Mouse (Mus musculus): Measurements from ENCODE around the gene Igsf10.

Igsf10 gene

DNA sequence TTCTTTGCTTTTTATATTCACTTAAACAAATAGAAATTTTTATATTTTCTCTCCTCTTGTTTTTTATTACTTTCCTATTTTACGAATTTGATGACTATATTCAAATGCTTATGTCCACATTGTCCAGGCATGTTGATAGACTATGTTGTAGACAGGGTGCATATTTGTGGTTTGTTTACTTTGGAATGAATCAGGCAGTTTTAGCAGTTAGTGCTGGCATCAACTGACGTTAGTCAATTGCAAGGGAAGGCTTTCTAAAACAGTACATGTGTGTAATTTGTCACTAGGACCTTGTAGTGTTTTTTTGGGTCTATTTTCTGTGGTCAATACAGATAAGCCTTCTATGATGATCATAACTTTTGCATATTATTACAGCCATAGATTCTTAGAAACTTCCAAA lies 53.6 kb downstream of the Igsf10 start:
- no peak for DNase-seq

DNA sequence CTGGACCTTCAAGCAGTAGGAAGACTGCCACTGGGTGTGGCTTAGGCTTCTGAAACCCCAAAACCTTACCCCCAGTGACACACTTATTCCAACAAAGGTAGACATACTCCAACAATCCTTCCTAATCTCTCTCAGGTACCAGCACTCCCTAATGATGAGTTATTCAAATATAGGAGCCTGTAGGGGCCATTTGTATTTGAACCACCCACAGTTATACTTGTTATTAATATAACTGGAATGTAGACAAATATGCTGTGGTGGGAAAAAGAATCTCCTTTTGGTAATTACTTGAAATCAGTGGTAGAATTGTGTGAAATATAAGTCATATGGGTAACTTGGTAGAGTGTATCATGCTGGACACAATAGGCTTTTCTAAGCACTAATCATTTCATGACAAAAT lies 65.6 kb downstream of the Igsf10 start:
- DNase-seq = no peak

DNA sequence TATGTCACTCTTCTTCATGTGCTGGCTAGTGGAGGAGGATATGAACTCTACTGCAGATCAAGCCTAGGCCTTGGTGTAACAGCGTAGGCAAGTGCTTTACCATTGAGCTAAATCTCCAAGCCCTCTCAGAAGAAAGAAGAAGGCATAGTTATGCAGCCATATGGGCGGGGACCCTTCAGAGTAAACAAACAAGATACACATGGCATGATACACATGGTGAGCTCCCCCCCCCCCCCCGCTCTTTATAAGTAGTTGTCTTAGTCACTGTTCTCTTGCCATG lies 66.0 kb downstream of the Igsf10 start:
- no peak for DNase-seq

DNA sequence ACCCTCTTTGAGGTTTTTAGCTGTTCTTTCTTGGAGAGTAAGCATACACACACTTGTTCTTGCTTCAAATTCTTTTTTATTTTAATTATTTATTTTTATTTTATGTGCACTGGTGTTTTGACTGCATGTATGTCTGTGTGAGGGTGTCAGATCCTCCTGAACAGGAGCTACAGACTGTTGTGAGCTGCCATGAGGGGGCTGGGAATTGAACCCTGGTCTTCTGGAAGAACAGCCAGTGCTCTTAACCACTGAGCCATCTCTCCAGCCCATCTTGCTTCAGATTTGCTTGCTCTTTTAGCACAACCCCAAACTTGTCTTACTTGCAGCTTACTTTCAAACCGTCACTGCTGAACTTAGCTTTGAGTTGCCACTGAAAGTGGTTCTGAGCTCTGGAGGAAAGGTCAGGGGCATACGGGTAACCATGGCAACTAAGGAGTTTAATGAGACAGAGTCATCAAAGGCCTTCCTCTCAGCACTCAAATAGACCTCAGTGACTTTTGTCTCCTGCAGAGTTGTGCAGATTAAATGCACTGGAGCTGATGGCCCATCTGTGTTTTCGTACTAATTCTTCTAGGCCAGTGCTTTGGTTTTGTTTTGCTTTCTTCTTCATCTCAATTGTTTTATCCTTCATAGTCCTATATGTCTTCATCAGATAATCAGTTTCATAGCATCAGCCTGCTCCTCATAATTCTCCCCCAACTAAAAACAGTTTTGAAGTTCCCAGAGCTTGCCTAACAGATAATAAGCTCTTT lies 66.5 kb downstream of the Igsf10 start:
- no peak for DNase-seq

DNA sequence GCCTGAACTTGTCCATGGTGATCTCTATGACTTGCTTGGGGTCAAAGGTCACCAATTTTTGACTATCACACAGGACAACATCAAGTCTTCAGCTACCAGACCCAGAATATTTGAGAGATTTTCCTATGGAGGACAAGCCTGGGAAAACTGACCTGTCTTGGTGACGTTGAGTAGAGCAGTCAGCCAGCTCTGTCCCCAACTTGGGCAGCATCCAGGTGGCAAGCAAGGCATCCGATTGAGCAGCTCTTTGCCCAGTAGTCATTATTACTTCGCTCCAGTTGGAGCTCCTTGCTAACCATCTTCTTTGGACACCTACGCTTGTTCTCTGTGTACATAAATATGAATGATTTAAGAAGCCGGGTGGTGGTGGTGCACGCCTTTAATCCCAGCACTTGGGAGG lies 73.4 kb downstream of the Igsf10 start:
- DNase-seq = no peak
